Mouse (Mus musculus): ENCODE measurements around the gene Epc2. TPM values are rescaled to one million over a fixed set of nuclear protein-coding genes. Genes with fewer than 3 reads are reported as not detected.
"Not testable (repeated sequence)": the region's sequence is repeated elsewhere in the genome, so short reads cannot be mapped to it uniquely, and the experiment has no call there.

Epc2 gene
- polyA plus RNA-seq, 1 experiment from 2014 or later, result 5.4 TPM

DNA sequence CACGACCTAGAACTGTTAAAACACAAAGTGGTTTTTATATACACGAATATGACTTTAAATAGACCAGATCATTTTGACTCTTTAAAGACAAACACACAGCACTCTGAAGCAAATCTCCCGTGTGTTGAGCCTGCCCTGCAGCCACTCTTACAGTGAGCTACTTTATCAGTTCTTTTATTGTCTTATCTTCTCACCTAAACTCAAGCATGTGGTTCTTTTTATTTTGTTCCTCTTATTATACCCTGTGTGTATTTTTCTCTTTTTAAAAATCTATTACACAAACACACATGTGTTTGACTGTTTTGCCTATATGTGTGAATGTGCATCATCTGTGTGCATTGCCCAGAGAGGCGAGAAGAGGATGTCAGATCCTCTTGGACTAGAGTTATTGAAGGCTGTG, 50.1 kb downstream of the Epc2 start:
- 60% methylated on average over 4 of the region's 4 CpGs for WGBS
- Histone ChIP-seq H3K36me3 (no peaks in the 10 kb centered on the region), H3K4me3 (no peak overlapping the region), H3K27ac (no peak overlapping the region), H3K4me1 (0 out of 2 replicates have a peak, but pooled peaks cover 5% of the 10 kb centered on the region), H3K9me3 (no peaks in the 10 kb centered on the region), H3K27me3 (ENCODE audit: insufficient read depth, poor library complexity, severe bottlenecking) (no peaks in the 10 kb centered on the region)
- no peak for DNase-seq (ENCODE audit: low spot score)

DNA sequence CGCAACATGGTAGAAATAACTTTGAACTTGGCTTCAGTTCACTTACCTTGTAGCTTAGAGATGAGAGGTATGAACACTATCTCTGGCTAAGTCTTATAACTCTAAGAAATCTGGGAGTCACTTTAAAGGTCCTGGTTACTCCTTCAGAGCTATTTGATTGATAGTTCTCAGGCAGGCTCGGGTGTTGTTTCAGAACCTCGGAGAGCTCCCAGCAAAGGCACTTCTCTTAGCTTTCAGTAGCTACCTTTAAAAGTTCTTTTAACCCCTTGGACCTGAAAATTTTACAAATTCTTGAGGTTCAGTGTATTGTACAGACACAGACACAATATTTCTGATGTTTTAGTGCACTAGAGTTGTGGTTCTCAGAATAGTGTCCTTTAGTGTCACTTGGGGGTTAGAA, 52.3 kb downstream of the Epc2 start:
- no peaks in the 10 kb centered on the region for H3K4me1 ChIP-seq
- no peak overlapping the region for H3K4me3 ChIP-seq
- no peaks in the 10 kb centered on the region for H3K36me3 ChIP-seq
- no peaks in the 10 kb centered on the region for H3K27me3 ChIP-seq (ENCODE audit: insufficient read depth, poor library complexity, severe bottlenecking)
- no peak overlapping the region for H3K27ac ChIP-seq
- DNase-seq (ENCODE audit: low spot score), result no peak
- H3K9me3 ChIP-seq, result no peaks in the 10 kb centered on the region
- 45% methylated on average over 3 of the region's 3 CpGs for WGBS

GRCm38 (mm10) chr2:49505151-49505550, 53.9 kb downstream of the Epc2 start:
- WGBS, result 91% methylated on average over 1 of the region's 1 CpGs
- not testable (repeated sequence) for H3K36me3 ChIP-seq; H3K27me3 ChIP-seq (ENCODE audit: insufficient read depth, poor library complexity, severe bottlenecking); DNase-seq (ENCODE audit: low spot score); H3K4me3 ChIP-seq; H3K4me1 ChIP-seq; H3K27ac ChIP-seq; H3K9me3 ChIP-seq

GRCm38 (mm10) chr2:49510832-49511231, 59.5 kb downstream of the Epc2 start:
- Histone ChIP-seq H3K4me1 (peaks cover 25% of the 10 kb centered on the region), H3K27me3 (ENCODE audit: insufficient read depth, poor library complexity, severe bottlenecking) (no peaks in the 10 kb centered on the region), H3K9me3 (no peaks in the 10 kb centered on the region), H3K27ac (no peak overlapping the region), H3K36me3 (no peaks in the 10 kb centered on the region), H3K4me3 (no peak overlapping the region)
- WGBS, result 45% methylated on average over 1 of the region's 1 CpGs
- DNase-seq (ENCODE audit: low spot score), result no peak

- WGBS, result 31% methylated on average over 2 of the region's 2 CpGs
- no peak for DNase-seq (ENCODE audit: low spot score)
- Histone ChIP-seq H3K9me3 (no peaks in the 10 kb centered on the region), H3K4me1 (peaks cover 30% of the 10 kb centered on the region), H3K27ac (no peak overlapping the region), H3K36me3 (no peaks in the 10 kb centered on the region), H3K27me3 (ENCODE audit: insufficient read depth, poor library complexity, severe bottlenecking) (no peaks in the 10 kb centered on the region), H3K4me3 (no peak overlapping the region)
These were observed 64.7 kb downstream of the Epc2 start for GRCm38 (mm10) chr2:49516011-49516410.

- no peak for DNase-seq (ENCODE audit: low spot score)
- Histone ChIP-seq H3K9me3 (no peaks in the 10 kb centered on the region), H3K4me3 (no peak overlapping the region), H3K36me3 (no peaks in the 10 kb centered on the region), H3K27me3 (ENCODE audit: insufficient read depth, poor library complexity, severe bottlenecking) (no peaks in the 10 kb centered on the region), H3K4me1 (peaks cover 14% of the 10 kb centered on the region), H3K27ac (no peak overlapping the region)
- WGBS, result 83% methylated on average over 2 of the region's 2 CpGs
These were observed 69.1 kb downstream of the Epc2 start for GRCm38 (mm10) chr2:49520409-49520808.

GRCm38 (mm10) chr2:49520989-49521388, 69.7 kb downstream of the Epc2 start:
- Histone ChIP-seq H3K27ac (no peak overlapping the region), H3K4me1 (peaks cover 9% of the 10 kb centered on the region), H3K36me3 (no peaks in the 10 kb centered on the region), H3K27me3 (ENCODE audit: insufficient read depth, poor library complexity, severe bottlenecking) (no peaks in the 10 kb centered on the region), H3K4me3 (no peak overlapping the region), H3K9me3 (no peaks in the 10 kb centered on the region)
- WGBS, result 79% methylated on average over 1 of the region's 1 CpGs
- no peak for DNase-seq (ENCODE audit: low spot score)

- no peaks in the 10 kb centered on the region for H3K36me3 ChIP-seq
- H3K27ac ChIP-seq, result no peak overlapping the region
- no peaks in the 10 kb centered on the region for H3K9me3 ChIP-seq
- no peaks in the 10 kb centered on the region for H3K27me3 ChIP-seq (ENCODE audit: insufficient read depth, poor library complexity, severe bottlenecking)
- DNase-seq (ENCODE audit: low spot score), result no peak
- WGBS, result 80% methylated on average over 2 of the region's 2 CpGs
- no peak overlapping the region for H3K4me3 ChIP-seq
- 0 out of 2 replicates have a peak, but pooled peaks cover 5% of the 10 kb centered on the region for H3K4me1 ChIP-seq
These were observed 70.3 kb downstream of the Epc2 start for GRCm38 (mm10) chr2:49521564-49521963.

GRCm38 (mm10) chr2:49522578-49522977, 71.3 kb downstream of the Epc2 start:
- H3K4me1 ChIP-seq, result 0 out of 2 replicates have a peak, but pooled peaks cover 5% of the 10 kb centered on the region
- no peaks in the 10 kb centered on the region for H3K36me3 ChIP-seq
- DNase-seq (ENCODE audit: low spot score), result no peak
- 89% methylated on average over 4 of the region's 4 CpGs for WGBS
- no peak overlapping the region for H3K27ac ChIP-seq
- no peaks in the 10 kb centered on the region for H3K27me3 ChIP-seq (ENCODE audit: insufficient read depth, poor library complexity, severe bottlenecking)
- no peak overlapping the region for H3K4me3 ChIP-seq
- H3K9me3 ChIP-seq, result no peaks in the 10 kb centered on the region

GRCm38 (mm10) chr2:49537147-49537546, 85.9 kb downstream of the Epc2 start:
- no peaks in the 10 kb centered on the region for H3K9me3 ChIP-seq
- DNase-seq (ENCODE audit: low spot score), result no peak
- peaks cover 15% of the 10 kb centered on the region for H3K36me3 ChIP-seq
- no peak overlapping the region for H3K4me3 ChIP-seq
- no peaks in the 10 kb centered on the region for H3K27me3 ChIP-seq (ENCODE audit: insufficient read depth, poor library complexity, severe bottlenecking)
- no peaks in the 10 kb centered on the region for H3K4me1 ChIP-seq
- no peak overlapping the region for H3K27ac ChIP-seq
- WGBS, result 93% methylated on average over 6 of the region's 6 CpGs

- Histone ChIP-seq H3K27ac (no peak overlapping the region), H3K4me3 (no peak overlapping the region), H3K36me3 (peaks cover 15% of the 10 kb centered on the region), H3K27me3 (ENCODE audit: insufficient read depth, poor library complexity, severe bottlenecking) (no peaks in the 10 kb centered on the region), H3K4me1 (no peaks in the 10 kb centered on the region), H3K9me3 (no peaks in the 10 kb centered on the region)
- no peak for DNase-seq (ENCODE audit: low spot score)
- 69% methylated on average over 2 of the region's 2 CpGs for WGBS
These were observed 86.8 kb downstream of the Epc2 start for GRCm38 (mm10) chr2:49538056-49538455.

GRCm38 (mm10) chr2:49539745-49540144, 88.5 kb downstream of the Epc2 start:
- Histone ChIP-seq H3K4me1 (no peaks in the 10 kb centered on the region), H3K36me3 (peaks cover 15% of the 10 kb centered on the region), H3K27ac (no peak overlapping the region), H3K4me3 (no peak overlapping the region), H3K27me3 (ENCODE audit: insufficient read depth, poor library complexity, severe bottlenecking) (no peaks in the 10 kb centered on the region), H3K9me3 (no peaks in the 10 kb centered on the region)
- no peak for DNase-seq (ENCODE audit: low spot score)
- 85% methylated on average over 2 of the region's 2 CpGs for WGBS

DNA sequence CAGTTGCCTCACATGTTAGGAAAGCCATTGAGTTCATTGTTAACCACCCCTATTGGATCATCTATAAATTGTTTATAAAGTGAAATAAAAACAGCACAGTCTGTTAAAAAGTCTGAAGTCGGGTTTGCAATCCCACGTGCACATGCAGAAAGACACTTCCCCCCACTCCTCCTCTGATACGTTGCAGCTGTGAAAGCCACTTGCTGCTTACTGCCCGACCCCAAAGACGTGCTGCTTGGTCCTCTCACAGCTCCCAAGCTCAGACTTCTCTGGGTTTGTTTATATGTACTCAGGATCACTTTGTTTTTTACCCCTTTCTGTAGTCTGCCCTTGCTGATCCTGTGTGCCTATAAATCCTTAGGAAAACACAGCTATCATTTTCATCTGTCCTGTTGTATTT, 96.5 kb downstream of the Epc2 start:
- Histone ChIP-seq H3K36me3 (peaks cover 55% of the 10 kb centered on the region), H3K27me3 (ENCODE audit: insufficient read depth, poor library complexity, severe bottlenecking) (no peaks in the 10 kb centered on the region), H3K27ac (no peak overlapping the region), H3K4me3 (no peak overlapping the region), H3K4me1 (no peaks in the 10 kb centered on the region), H3K9me3 (no peaks in the 10 kb centered on the region)
- 84% methylated on average over 5 of the region's 5 CpGs for WGBS
- no peak for DNase-seq (ENCODE audit: low spot score)

GRCm38 (mm10) chr2:49548492-49548891, 97.2 kb downstream of the Epc2 start:
- H3K27ac ChIP-seq, result no peak overlapping the region
- WGBS, result 87% methylated on average over 5 of the region's 5 CpGs
- H3K36me3 ChIP-seq, result peaks cover 61% of the 10 kb centered on the region

More at GRCm38 (mm10) chr2:49548492-49548891, 97.2 kb downstream of the Epc2 start:
- Histone ChIP-seq H3K27me3 (ENCODE audit: insufficient read depth, poor library complexity, severe bottlenecking) (no peaks in the 10 kb centered on the region), H3K9me3 (no peaks in the 10 kb centered on the region), H3K4me1 (no peaks in the 10 kb centered on the region), H3K4me3 (no peak overlapping the region)
- no peak for DNase-seq (ENCODE audit: low spot score)
